Mouse (Mus musculus) embryonic facial prominence, embryonic 15.5 days (tissue): Measurements from ENCODE around the gene Gm28043. TPM values are rescaled to one million over a fixed set of nuclear protein-coding genes. Genes with fewer than 3 reads are reported as not detected.

Source experiments
- ATAC-seq: fragments of 200-750 bp; cut with Nextera tagmentation; 2 replicates; pipeline ENCODE4 v1.8.0; 2017; ENCODE audit warnings: low read depth, moderate TSS enrichment; ENCODE audit not compliant: insufficient number of reproducible peaks, low FRiP score, low TSS enrichment
- H3K27ac ChIP-seq: fragments of 300-500 bp; sonication (generic); replicated peaks from 2 replicates; pipeline ENCODE4 v1.5.1; 2015; ENCODE audit warnings: mild to moderate bottlenecking, inconsistent platforms
- H3K27me3 ChIP-seq: fragments of 300-500 bp; sonication (generic); 2 replicates; pipeline ENCODE4 v1.6.1; 2015; ENCODE audit warnings: inconsistent platforms
- H3K36me3 ChIP-seq: fragments of 300-500 bp; sonication (generic); 2 replicates; pipeline ENCODE4 v1.6.1; 2015; ENCODE audit warnings: mild to moderate bottlenecking, inconsistent platforms
- H3K4me1 ChIP-seq: fragments of 300-500 bp; sonication (generic); 2 replicates; pipeline ENCODE4 v1.6.1; 2015; ENCODE audit warnings: inconsistent platforms
- H3K4me2 ChIP-seq: fragments of 300-500 bp; sonication (generic); replicated peaks from 2 replicates; pipeline ENCODE4 v1.6.1; 2015; ENCODE audit warnings: mild to moderate bottlenecking, inconsistent platforms
- H3K4me3 ChIP-seq: fragments of 300-500 bp; sonication (generic); replicated peaks from 2 replicates; pipeline ENCODE4 v1.5.1; 2015; ENCODE audit warnings: mild to moderate bottlenecking, inconsistent platforms
- H3K9ac ChIP-seq: fragments of 300-500 bp; sonication (generic); 2 replicates; pipeline ENCODE4 v1.6.1; 2015; ENCODE audit warnings: inconsistent platforms
- H3K9me3 ChIP-seq: fragments of 300-500 bp; sonication (generic); replicated peaks from 2 replicates; pipeline ENCODE4 v1.6.1; 2016; ENCODE audit warnings: inconsistent platforms
- WGBS: fragments of 180-500 bp; shearing (Covaris S2); methylation state at CpG from one replicate; pipeline ENCODE4 v1.1.7; 2015; 5-methylcytosine and 5-hydroxymethylcytosine counted together
- polyA plus RNA-seq: library from polyadenylated mRNA; unstranded; fragments of >200 nt; fragmentation: Nextera tagmentation; extraction: Ambion mirVana; gene quantifications from 2 replicates; pipeline ENCODE4 v1.2.1, GENCODE M21; 2015

The Gm28043 gene
- polyA plus RNA-seq, result 2.4 and 2.5 TPM in 2 replicates

GRCm38 (mm10) chr17:29614115-29615023 lies at the start of gene Gm28043, which contains the start of gene Rnf8:
TSS of gene Gm28043 (plus strand) at chr17:29614876.
TSS of gene Rnf8 (plus strand) at chr17:29614790.
- H3K4me1 ChIP-seq, result peaks cover 32% of the 10 kb centered on the region
- ATAC-seq, result peak; percentile 92
- peak within 1 kb of the TSS; percentile 69 for H3K4me2 ChIP-seq
- H3K27me3 ChIP-seq, result no peaks in the 10 kb centered on the region
- H3K9me3 ChIP-seq, result no peaks in the 10 kb centered on the region
- H3K36me3 ChIP-seq, result peaks cover 11% of the 10 kb centered on the region
- H3K4me3 ChIP-seq, result peak within 1 kb of the TSS; percentile 92
- H3K27ac ChIP-seq, result peak within 1 kb of the TSS; percentile 94
- 2% methylated on average over 52 of the region's 52 CpGs for WGBS
- peak within 1 kb of the TSS; percentile 99 for H3K9ac ChIP-seq

- no peak for ATAC-seq
- H3K36me3 ChIP-seq, result peaks cover 30% of the 10 kb centered on the region
- no peak overlapping the region for H3K27ac ChIP-seq
- H3K4me3 ChIP-seq, result no peak overlapping the region
- H3K4me1 ChIP-seq, result no peaks in the 10 kb centered on the region
- H3K9me3 ChIP-seq, result no peaks in the 10 kb centered on the region
- H3K9ac ChIP-seq, result no peak overlapping the region
- no peaks in the 10 kb centered on the region for H3K27me3 ChIP-seq
- H3K4me2 ChIP-seq, result no peak overlapping the region
- 91% methylated on average over 5 of the region's 5 CpGs for WGBS
These were observed 49.2 kb upstream of the Gm28043 start for GRCm38 (mm10) chr17:29565521-29565920.

GRCm38 (mm10) chr17:29568435-29568834 lies 46.2 kb upstream of the Gm28043 start:
- Histone ChIP-seq H3K4me2 (no peak overlapping the region), H3K4me1 (no peaks in the 10 kb centered on the region), H3K9ac (no peak overlapping the region), H3K27ac (no peak overlapping the region), H3K9me3 (no peaks in the 10 kb centered on the region), H3K36me3 (peaks cover 53% of the 10 kb centered on the region), H3K27me3 (no peaks in the 10 kb centered on the region), H3K4me3 (no peak overlapping the region)
- 87% methylated on average over 15 of the region's 15 CpGs for WGBS
- ATAC-seq, result no peak

GRCm38 (mm10) chr17:29569831-29570230 lies 44.8 kb upstream of the Gm28043 start:
- H3K4me1 ChIP-seq, result no peaks in the 10 kb centered on the region
- H3K4me3 ChIP-seq, result no peak overlapping the region
- WGBS, result 77% methylated on average over 6 of the region's 6 CpGs
- no peaks in the 10 kb centered on the region for H3K9me3 ChIP-seq
- H3K27me3 ChIP-seq, result no peaks in the 10 kb centered on the region
- no peak overlapping the region for H3K4me2 ChIP-seq
- no peak overlapping the region for H3K27ac ChIP-seq
- H3K9ac ChIP-seq, result no peak overlapping the region
- no peak for ATAC-seq
- H3K36me3 ChIP-seq, result peaks cover 52% of the 10 kb centered on the region

- H3K4me3 ChIP-seq, result no peak overlapping the region
- ATAC-seq, result no peak
- WGBS, result 75% methylated on average over 4 of the region's 4 CpGs
These were observed 35.0 kb upstream of the Gm28043 start for GRCm38 (mm10) chr17:29579579-29580126.

GRCm38 (mm10) chr17:29583569-29583968 lies 31.1 kb upstream of the Gm28043 start:
- no peaks in the 10 kb centered on the region for H3K27me3 ChIP-seq
- H3K36me3 ChIP-seq, result peaks cover 19% of the 10 kb centered on the region
- peaks cover 8% of the 10 kb centered on the region; the same call in 1 of the 2 replicates for H3K4me1 ChIP-seq
- H3K27ac ChIP-seq, result no peak overlapping the region
- no peak for ATAC-seq
- H3K9me3 ChIP-seq, result no peaks in the 10 kb centered on the region
- no peak overlapping the region for H3K4me2 ChIP-seq
- H3K4me3 ChIP-seq, result no peak overlapping the region
- WGBS, result 79% methylated on average over 5 of the region's 5 CpGs
- H3K9ac ChIP-seq, result no peak overlapping the region

More at GRCm38 (mm10) chr17:29579579-29580126, 35.0 kb upstream of the Gm28043 start:
- Histone ChIP-seq H3K9me3 (no peaks in the 10 kb centered on the region), H3K27me3 (no peaks in the 10 kb centered on the region), H3K27ac (no peak overlapping the region; the same call in 1 of the 2 replicates), H3K4me1 (peaks cover 4% of the 10 kb centered on the region; the same call in 1 of the 2 replicates), H3K36me3 (peaks cover 40% of the 10 kb centered on the region), H3K9ac (no peak overlapping the region), H3K4me2 (no peak overlapping the region)

GRCm38 (mm10) chr17:29584306-29584705 lies 30.4 kb upstream of the Gm28043 start:
- no peak overlapping the region for H3K27ac ChIP-seq
- no peak overlapping the region for H3K4me3 ChIP-seq
- ATAC-seq, result no peak
- no peaks in the 10 kb centered on the region for H3K27me3 ChIP-seq
- 60% methylated on average over 5 of the region's 5 CpGs for WGBS
- H3K36me3 ChIP-seq, result peaks cover 12% of the 10 kb centered on the region; the same call in 1 of the 2 replicates
- no peaks in the 10 kb centered on the region for H3K9me3 ChIP-seq
- peaks cover 14% of the 10 kb centered on the region for H3K4me1 ChIP-seq
- no peak overlapping the region for H3K4me2 ChIP-seq
- H3K9ac ChIP-seq, result no peak overlapping the region

- ATAC-seq, result no peak
- Histone ChIP-seq H3K27ac (no peak overlapping the region), H3K36me3 (peaks cover 10% of the 10 kb centered on the region; the same call in 1 of the 2 replicates)
These were observed 29.9 kb upstream of the Gm28043 start for GRCm38 (mm10) chr17:29584737-29585136.

GRCm38 (mm10) chr17:29585446-29585845 lies 29.2 kb upstream of the Gm28043 start:
- Histone ChIP-seq H3K9ac (no peak overlapping the region), H3K27me3 (no peaks in the 10 kb centered on the region), H3K4me1 (peaks cover 21% of the 10 kb centered on the region), H3K36me3 (peaks cover 6% of the 10 kb centered on the region; the same call in 1 of the 2 replicates), H3K4me3 (no peak overlapping the region), H3K9me3 (no peaks in the 10 kb centered on the region), H3K4me2 (no peak overlapping the region), H3K27ac (no peak overlapping the region)
- WGBS, result 78% methylated on average over 6 of the region's 6 CpGs
- no peak for ATAC-seq

More at GRCm38 (mm10) chr17:29584737-29585136, 29.9 kb upstream of the Gm28043 start:
- H3K4me1 ChIP-seq, result peaks cover 19% of the 10 kb centered on the region
- H3K9me3 ChIP-seq, result no peaks in the 10 kb centered on the region
- H3K9ac ChIP-seq, result no peak overlapping the region
- H3K4me3 ChIP-seq, result no peak overlapping the region
- 54% methylated on average over 3 of the region's 3 CpGs for WGBS
- no peak overlapping the region for H3K4me2 ChIP-seq
- no peaks in the 10 kb centered on the region for H3K27me3 ChIP-seq

- ATAC-seq, result no peak
- no peak overlapping the region for H3K9ac ChIP-seq
- 75% methylated on average over 9 of the region's 9 CpGs for WGBS
- H3K4me1 ChIP-seq, result peaks cover 21% of the 10 kb centered on the region
- no peaks in the 10 kb centered on the region for H3K27me3 ChIP-seq
- no peak overlapping the region for H3K4me3 ChIP-seq
- H3K9me3 ChIP-seq, result no peaks in the 10 kb centered on the region
- no peak overlapping the region for H3K4me2 ChIP-seq
- no peak overlapping the region for H3K27ac ChIP-seq
- H3K36me3 ChIP-seq, result no peaks in the 10 kb centered on the region
These were observed 27.8 kb upstream of the Gm28043 start for GRCm38 (mm10) chr17:29586921-29587320.

GRCm38 (mm10) chr17:29589221-29589898 lies 25.3 kb upstream of the Gm28043 start:
- Histone ChIP-seq H3K27me3 (no peaks in the 10 kb centered on the region), H3K27ac (peak overlapping the region; percentile 22; the same call in 1 of the 2 replicates), H3K4me3 (no peak overlapping the region), H3K9me3 (no peaks in the 10 kb centered on the region), H3K36me3 (peaks cover 10% of the 10 kb centered on the region; the same call in 1 of the 2 replicates), H3K9ac (no peak overlapping the region), H3K4me2 (no peak overlapping the region), H3K4me1 (peaks cover 18% of the 10 kb centered on the region)
- ATAC-seq, result peak; percentile 70; the same call in 1 of the 2 replicates
- 46% methylated on average over 11 of the region's 11 CpGs for WGBS
